Mouse (Mus musculus) testis, adult 2 months (tissue): ENCODE data around the gene Slc25a25. TPM values are rescaled to one million over a fixed set of nuclear protein-coding genes. Genes with fewer than 3 reads are reported as not detected.
A peak's percentile ranks its signal among the peaks of the same experiment; 100 is the strongest.

ENCODE experiments used
- H3K27ac ChIP-seq: fragments of 200-500 bp; 2 replicates; pipeline ENCODE4 v1.5.1; 2012; ENCODE audit warnings: low read depth, low read length; ENCODE audit not compliant: control insufficient read depth, insufficient read depth
- H3K27me3 ChIP-seq: fragments of 200-500 bp; 2 replicates; pipeline ENCODE4 v1.6.1; 2012; ENCODE audit warnings: mild to moderate bottlenecking, low read length, moderate library complexity; ENCODE audit not compliant: control insufficient read depth, insufficient read depth
- H3K36me3 ChIP-seq: fragments of 200-500 bp; 2 replicates; pipeline ENCODE4 v1.6.1; 2012; ENCODE audit warnings: mild to moderate bottlenecking, low read length; ENCODE audit not compliant: control insufficient read depth, insufficient read depth
- H3K4me1 ChIP-seq: fragments of 200-500 bp; 2 replicates; pipeline ENCODE4 v1.6.1; 2012; ENCODE audit warnings: low read length; ENCODE audit not compliant: control insufficient read depth, insufficient read depth
- H3K4me3 ChIP-seq: fragments of 200-500 bp; 2 replicates; pipeline ENCODE4 v1.5.1; 2012; ENCODE audit warnings: low read depth, mild to moderate bottlenecking, low read length, moderate library complexity, mixed read lengths; ENCODE audit not compliant: control insufficient read depth
- CTCF ChIP-seq: fragments of 200-500 bp; IDR thresholded peaks from 2 replicates; pipeline ENCODE4 v1.5.1; 2012; ENCODE audit warnings: low read depth, mild to moderate bottlenecking, inconsistent platforms, low read length, moderate library complexity; ENCODE audit not compliant: control insufficient read depth, insufficient read depth, insufficient replicate concordance
- POLR2A ChIP-seq: fragments of 200-500 bp; IDR thresholded peaks from 2 replicates; pipeline ENCODE4 v1.6.1; 2012; ENCODE audit warnings: low read depth, mild to moderate bottlenecking, inconsistent platforms, low read length, moderate library complexity; ENCODE audit not compliant: control insufficient read depth
- polyA plus RNA-seq: library from polyadenylated mRNA; depleted of rRNA; stranded (reverse); fragments of >200 nt; gene quantifications from 2 replicates; pipeline ENCODE4 v1.2.3, GENCODE M21; 2012

Gene Slc25a25
- polyA plus RNA-seq, 1 experiment: 38.4 TPM

DNA sequence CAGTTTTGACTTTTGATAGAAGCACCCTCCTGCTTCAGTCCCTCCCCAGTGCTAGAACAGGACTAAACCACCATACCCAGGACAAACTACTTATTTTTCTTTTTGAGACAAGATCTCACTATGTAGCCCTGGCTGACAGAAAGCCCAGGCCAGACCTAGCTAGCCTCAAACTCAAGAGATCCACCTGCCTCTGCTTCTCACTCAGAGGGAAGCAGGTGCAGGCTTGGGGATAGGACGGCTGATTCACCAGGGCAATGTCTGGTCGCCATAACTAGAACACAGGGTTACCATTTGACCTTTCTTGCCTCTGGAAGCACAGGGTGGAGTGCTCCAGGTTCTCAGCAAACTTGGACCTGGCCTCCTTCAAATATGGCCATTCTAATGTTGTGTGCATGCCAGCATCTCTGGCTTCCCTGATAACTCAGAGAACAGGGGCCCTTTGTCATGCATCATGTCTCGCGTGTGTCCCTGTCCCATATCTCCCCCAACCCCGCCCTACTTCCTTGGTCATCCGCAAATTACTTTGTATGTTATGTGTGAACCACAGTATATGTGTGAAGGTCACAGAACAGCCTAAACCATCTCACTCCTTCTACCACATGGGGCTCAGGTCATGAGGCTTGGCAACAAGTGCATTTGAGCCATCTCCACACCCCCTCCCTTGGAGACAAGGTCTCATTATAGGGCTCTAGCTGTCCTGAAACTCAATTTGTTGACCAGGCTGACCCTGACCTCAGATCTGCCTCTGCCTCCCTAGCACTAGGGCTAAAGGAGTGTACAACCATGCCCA, 38.3 kb downstream of the Slc25a25 start:
- Histone ChIP-seq H3K4me1 (no peaks in the 10 kb centered on the region), H3K27me3 (no peaks in the 10 kb centered on the region), H3K36me3 (no peaks in the 10 kb centered on the region)

GRCm38 (mm10) chr2:32411407-32411806, 39.8 kb downstream of the Slc25a25 start:
- H3K27ac ChIP-seq: no peak overlapping the region
- no peaks in the 10 kb centered on the region for H3K36me3 ChIP-seq
- H3K4me3 ChIP-seq: no peak overlapping the region
- H3K4me1 ChIP-seq: no peaks in the 10 kb centered on the region
- TF ChIP-seq CTCF (no peak), POLR2A (no peak)
- no peaks in the 10 kb centered on the region for H3K27me3 ChIP-seq

More for the DNA sequence above, 38.3 kb downstream of the Slc25a25 start:
- Histone ChIP-seq H3K27ac (no peak overlapping the region), H3K4me3 (no peak overlapping the region)
- TF ChIP-seq CTCF: no peak
- TF ChIP-seq POLR2A: no peak

- H3K4me3 ChIP-seq: no peak overlapping the region
- H3K27ac ChIP-seq: no peak overlapping the region
Observed at GRCm38 (mm10) chr2:32408429-32409424, 42.5 kb downstream of the Slc25a25 start.

DNA sequence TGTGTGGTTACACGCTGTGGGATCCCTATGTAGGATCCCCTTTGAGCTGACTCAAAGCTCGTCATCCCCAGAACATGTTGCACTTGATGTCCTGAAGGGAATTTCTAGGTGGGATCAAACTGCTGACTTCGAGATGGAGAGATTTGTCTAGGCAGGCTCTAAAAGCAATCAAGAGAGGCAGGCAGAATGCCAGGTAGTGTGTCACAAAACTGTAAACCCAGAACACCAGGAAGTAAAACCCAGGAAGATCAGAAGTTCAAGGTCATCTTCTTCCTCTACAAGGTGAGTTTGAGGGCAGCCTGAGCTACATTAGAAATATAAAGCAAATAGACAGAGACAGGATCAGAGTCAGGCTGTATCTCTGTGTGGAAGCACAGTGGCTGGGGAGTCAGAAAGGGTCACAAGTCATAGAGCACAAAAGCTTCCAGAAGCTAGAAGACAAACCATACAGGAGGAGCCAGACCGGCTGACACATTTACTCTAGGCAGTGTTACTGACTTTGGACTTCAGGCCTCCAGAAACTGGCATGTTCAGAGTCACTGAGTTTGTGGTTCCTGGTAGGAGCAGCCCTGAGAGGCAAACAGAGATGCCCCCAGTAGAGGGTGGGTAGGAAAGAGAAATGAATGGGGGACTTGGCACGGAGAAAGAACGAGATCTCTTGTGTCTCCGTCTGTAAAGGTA, 44.0 kb downstream of the Slc25a25 start:
- no peak overlapping the region for H3K27ac ChIP-seq
- TF ChIP-seq CTCF: no peak
- TF ChIP-seq POLR2A: no peak
- no peaks in the 10 kb centered on the region for H3K27me3 ChIP-seq
- H3K4me3 ChIP-seq: no peak overlapping the region
- no peaks in the 10 kb centered on the region; the same call in 1 of the 2 replicates for H3K36me3 ChIP-seq
- H3K4me1 ChIP-seq: no peaks in the 10 kb centered on the region

More at GRCm38 (mm10) chr2:32408429-32409424, 42.5 kb downstream of the Slc25a25 start:
- TF ChIP-seq CTCF: no peak
- no peak for TF ChIP-seq POLR2A
- H3K27me3 ChIP-seq: no peaks in the 10 kb centered on the region
- no peaks in the 10 kb centered on the region for H3K4me1 ChIP-seq
- no peaks in the 10 kb centered on the region for H3K36me3 ChIP-seq

- TF ChIP-seq POLR2A (no peak), CTCF (peak; percentile 94; the same call in 1 of the 2 replicates)
- Histone ChIP-seq H3K4me1 (no peaks in the 10 kb centered on the region), H3K36me3 (no peaks in the 10 kb centered on the region; the same call in 1 of the 2 replicates), H3K27ac (no peak overlapping the region), H3K27me3 (no peaks in the 10 kb centered on the region), H3K4me3 (peak overlapping the region; percentile 53)
Observed at GRCm38 (mm10) chr2:32404663-32405062, 46.6 kb downstream of the Slc25a25 start.

- Histone ChIP-seq H3K27ac (peak overlapping the region; percentile 94), H3K36me3 (no peaks in the 10 kb centered on the region), H3K4me3 (peak overlapping the region; percentile 91), H3K4me1 (peaks cover 26% of the 10 kb centered on the region), H3K27me3 (no peaks in the 10 kb centered on the region)
- TF ChIP-seq CTCF (no peak), POLR2A (no peak)
Observed at GRCm38 (mm10) chr2:32396695-32397094, 54.5 kb downstream of the Slc25a25 start.
